Mouse (Mus musculus) CH12.LX (cell line): ENCODE measurements around the gene Pak1ip1.

Source experiments
- BHLHE40 ChIP-seq: IDR thresholded peaks from 2 replicates; pipeline ENCODE4 v1.6.1; 2011; ENCODE audit warnings: mild to moderate bottlenecking, low read depth, low read length, improper control_type of control experiment
- CTCF ChIP-seq, 2 experiments: IDR thresholded peaks in 1 of 2; conservative IDR thresholded peaks in 1 of 2; 2 replicates each; pipeline ENCODE4 v1.5.1; 2011 to 2012; ENCODE audit warnings: low read depth in 2 of 2, low read length in 2 of 2, improper control_type of control experiment in 1 of 2, inconsistent platforms in 1 of 2, mild to moderate bottlenecking in 1 of 2, moderate library complexity in 1 of 2
- MAFK ChIP-seq: IDR thresholded peaks from 2 replicates; pipeline ENCODE4 v1.6.1; 2011; ENCODE audit warnings: low read length, improper control_type of control experiment; ENCODE audit not compliant: insufficient replicate concordance
- MXI1 ChIP-seq: IDR thresholded peaks from 2 replicates; pipeline ENCODE4 v1.6.1; 2011; ENCODE audit warnings: mild to moderate bottlenecking, low read depth, low read length, improper control_type of control experiment
- SIN3A ChIP-seq: IDR thresholded peaks from 2 replicates; pipeline ENCODE4 v1.6.1; 2012; ENCODE audit warnings: low read length, improper control_type of control experiment, inconsistent platforms
- ZNF384 ChIP-seq: IDR thresholded peaks from 2 replicates; pipeline ENCODE4 v1.6.1; 2012; ENCODE audit warnings: low read depth, low read length, improper control_type of control experiment, inconsistent platforms

DNA sequence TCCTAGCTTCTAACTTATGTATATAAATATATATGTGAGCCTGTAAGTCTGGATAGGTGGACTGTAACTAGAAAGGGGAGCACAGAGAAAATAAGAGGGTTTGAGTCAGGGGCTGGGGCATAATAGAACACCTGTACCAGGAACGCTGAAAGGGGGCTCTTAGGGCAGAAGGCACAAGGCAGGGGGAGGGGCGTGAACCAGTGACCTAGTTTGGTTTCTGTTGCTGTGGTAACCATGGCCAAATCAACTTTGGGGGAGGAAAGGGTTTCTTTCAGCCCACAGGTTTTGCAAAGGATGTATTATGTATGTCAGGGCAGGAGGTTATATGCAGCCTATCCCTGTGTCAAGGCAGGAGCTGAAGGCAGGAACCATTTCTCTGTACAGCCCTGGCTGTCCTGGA is 29.0 kb upstream of the Pak1ip1 start:
- no peak for TF ChIP-seq CTCF (conservative IDR thresholded peaks at IDR 0.05 in 1 of 2, IDR thresholded peaks at IDR 0.05 in 1 of 2; ENCODE audit: low read depth in 2 of 2, low read length in 2 of 2)
- TF ChIP-seq BHLHE40: no peak
- no peak for TF ChIP-seq SIN3A
- no peak for TF ChIP-seq MXI1
- no peak for TF ChIP-seq MAFK
- TF ChIP-seq ZNF384: no peak
